Mouse (Mus musculus) hindbrain, embryonic 16.5 days (tissue): Measurements from ENCODE around the gene Hist2h3b. TPM values are rescaled to one million over a fixed set of nuclear protein-coding genes. Genes with fewer than 3 reads are reported as not detected.
A peak's percentile ranks its signal among the peaks of the same experiment; 100 is the strongest.
"Not testable (repeated sequence)": the region's sequence is repeated elsewhere in the genome, so short reads cannot be mapped to it uniquely, and the experiment has no call there.

Source experiments
- ATAC-seq: fragments of 200-750 bp; cut with Nextera tagmentation; 2 replicates; pipeline ENCODE4 v1.8.0; 2017; ENCODE audit warnings: moderate TSS enrichment, moderate library complexity
- H3K27ac ChIP-seq: fragments of 300-500 bp; sonication (generic); 2 replicates; pipeline ENCODE4 v1.5.1; 2014; ENCODE audit warnings: low read depth, mild to moderate bottlenecking, control low read depth, low read length, moderate library complexity
- H3K27me3 ChIP-seq: fragments of 300-500 bp; sonication (generic); replicated peaks from 2 replicates; pipeline ENCODE4 v1.6.1; 2014; ENCODE audit warnings: low read length; ENCODE audit not compliant: control insufficient read depth, insufficient read depth
- H3K36me3 ChIP-seq: fragments of 300-500 bp; sonication (generic); 2 replicates; pipeline ENCODE4 v1.6.1; 2014; ENCODE audit warnings: mild to moderate bottlenecking, low read length, moderate library complexity, mixed read lengths; ENCODE audit not compliant: control insufficient read depth, insufficient read depth
- H3K4me1 ChIP-seq: fragments of 300-500 bp; sonication (generic); 2 replicates; pipeline ENCODE4 v1.6.1; 2014; ENCODE audit warnings: low read depth, low read length; ENCODE audit not compliant: control insufficient read depth, insufficient read depth
- H3K4me2 ChIP-seq: fragments of 300-500 bp; sonication (generic); 2 replicates; pipeline ENCODE4 v1.6.1; 2014; ENCODE audit warnings: mild to moderate bottlenecking, low read length, control low read depth, moderate library complexity
- H3K4me3 ChIP-seq: fragments of 300-500 bp; sonication (generic); 2 replicates; pipeline ENCODE4 v1.5.1; 2014; ENCODE audit warnings: mild to moderate bottlenecking, low read length, control low read depth, moderate library complexity
- H3K9ac ChIP-seq: fragments of 300-500 bp; sonication (generic); 2 replicates; pipeline ENCODE4 v1.6.1; 2014; ENCODE audit warnings: low read depth, mild to moderate bottlenecking, control low read depth, low read length, moderate library complexity
- H3K9me3 ChIP-seq: fragments of 300-500 bp; sonication (generic); 2 replicates; pipeline ENCODE4 v1.6.1; 2014; ENCODE audit warnings: mild to moderate bottlenecking, low read length, moderate library complexity; ENCODE audit not compliant: control insufficient read depth
- WGBS: fragments of 180-500 bp; shearing (Covaris S2); extraction: QIAGEN DNeasy Blood & Tissue Kit; methylation state at CpG from one replicate; pipeline ENCODE4 v1.1.7; 2014; 5-methylcytosine and 5-hydroxymethylcytosine counted together
- polyA plus RNA-seq: library from polyadenylated mRNA; unstranded; fragments of >200 nt; fragmentation: Nextera tagmentation; extraction: Ambion mirVana; gene quantifications from 2 replicates; pipeline ENCODE4 v1.2.1, GENCODE M21; 2015

The Hist2h3b gene
- polyA plus RNA-seq, 1 experiment from 2014 or later: 8.4 TPM

GRCm38 (mm10) chr3:96289201-96289600 lies 20.7 kb downstream of the Hist2h3b start:
- H3K36me3 ChIP-seq: no peaks in the 10 kb centered on the region
- no peak overlapping the region for H3K9ac ChIP-seq
- no peak overlapping the region for H3K4me2 ChIP-seq
- no peaks in the 10 kb centered on the region for H3K4me1 ChIP-seq
- 0 out of 2 replicates have a peak, but pooled peaks cover 4% of the 10 kb centered on the region for H3K27me3 ChIP-seq
- no peaks in the 10 kb centered on the region for H3K9me3 ChIP-seq
- H3K27ac ChIP-seq: no peak overlapping the region
- ATAC-seq: no peak
- H3K4me3 ChIP-seq: no peak overlapping the region
- WGBS: 77% methylated on average over 3 of the region's 3 CpGs

GRCm38 (mm10) chr3:96290727-96291126 lies 22.3 kb downstream of the Hist2h3b start:
- WGBS: 93% methylated on average over 3 of the region's 3 CpGs
- not testable (repeated sequence) for H3K4me3 ChIP-seq, ATAC-seq

GRCm38 (mm10) chr3:96292641-96293040 lies 24.2 kb downstream of the Hist2h3b start:
- 0 out of 2 replicates have a peak, but pooled peaks cover 3% of the 10 kb centered on the region for H3K9me3 ChIP-seq
- no peaks in the 10 kb centered on the region for H3K27me3 ChIP-seq
- WGBS: 69% methylated on average over 6 of the region's 6 CpGs
- ATAC-seq: no peak
- H3K4me3 ChIP-seq: no peak overlapping the region
- no peaks in the 10 kb centered on the region for H3K4me1 ChIP-seq
- H3K4me2 ChIP-seq: no peak overlapping the region
- no peak overlapping the region for H3K27ac ChIP-seq
- H3K9ac ChIP-seq: no peak overlapping the region
- no peaks in the 10 kb centered on the region for H3K36me3 ChIP-seq

More at GRCm38 (mm10) chr3:96290727-96291126, 22.3 kb downstream of the Hist2h3b start:
- not testable (repeated sequence) for H3K4me2 ChIP-seq, H3K9me3 ChIP-seq, H3K4me1 ChIP-seq, H3K27me3 ChIP-seq, H3K9ac ChIP-seq, H3K36me3 ChIP-seq, H3K27ac ChIP-seq

- Histone ChIP-seq H3K27ac (no peak overlapping the region), H3K4me2 (no peak overlapping the region), H3K36me3 (no peaks in the 10 kb centered on the region), H3K9me3 (0 out of 2 replicates have a peak, but pooled peaks cover 3% of the 10 kb centered on the region), H3K9ac (no peak overlapping the region), H3K4me3 (no peak overlapping the region), H3K4me1 (no peaks in the 10 kb centered on the region), H3K27me3 (no peaks in the 10 kb centered on the region)
- 62% methylated on average over 5 of the region's 5 CpGs for WGBS
- no peak for ATAC-seq
Measured at GRCm38 (mm10) chr3:96293368-96293767, 24.9 kb downstream of the Hist2h3b start.

- Histone ChIP-seq H3K9ac (no peak within 1 kb of the TSS), H3K4me3 (no peak within 1 kb of the TSS), H3K36me3 (no peaks in the 10 kb centered on the region), H3K27me3 (no peaks in the 10 kb centered on the region), H3K4me1 (no peaks in the 10 kb centered on the region), H3K27ac (no peak within 1 kb of the TSS), H3K4me2 (no peak within 1 kb of the TSS), H3K9me3 (0 out of 2 replicates have a peak, but pooled peaks cover 3% of the 10 kb centered on the region)
- no peak for ATAC-seq
- WGBS: 84% methylated on average over 4 of the region's 4 CpGs
Measured at GRCm38 (mm10) chr3:96293787-96294186, 25.3 kb downstream of the Hist2h3b start, which contains the start of gene Fcgr1. Fcgr1 (minus strand) TSS chr3:96293969.

- no peak for ATAC-seq
- H3K27ac ChIP-seq: no peak overlapping the region
- WGBS: 90% methylated on average over 4 of the region's 4 CpGs
Measured at GRCm38 (mm10) chr3:96298360-96298759, 29.9 kb downstream of the Hist2h3b start.

GRCm38 (mm10) chr3:96299562-96299961 lies 31.1 kb downstream of the Hist2h3b start:
- Histone ChIP-seq H3K36me3 (no peaks in the 10 kb centered on the region), H3K27ac (no peak overlapping the region), H3K4me1 (no peaks in the 10 kb centered on the region), H3K9me3 (0 out of 2 replicates have a peak, but pooled peaks cover 3% of the 10 kb centered on the region), H3K27me3 (no peaks in the 10 kb centered on the region), H3K4me3 (no peak overlapping the region), H3K9ac (no peak overlapping the region), H3K4me2 (no peak overlapping the region)
- whole genome bisulfite sequencing: 98% methylated on average over 2 of the region's 2 CpGs
- ATAC-seq: no peak

More at GRCm38 (mm10) chr3:96298360-96298759, 29.9 kb downstream of the Hist2h3b start:
- Histone ChIP-seq H3K4me3 (no peak overlapping the region), H3K36me3 (no peaks in the 10 kb centered on the region), H3K9ac (no peak overlapping the region), H3K27me3 (no peaks in the 10 kb centered on the region), H3K9me3 (0 out of 2 replicates have a peak, but pooled peaks cover 3% of the 10 kb centered on the region), H3K4me1 (no peaks in the 10 kb centered on the region), H3K4me2 (no peak overlapping the region)

GRCm38 (mm10) chr3:96300706-96301529 lies 32.5 kb downstream of the Hist2h3b start:
- Histone ChIP-seq H3K36me3 (no peaks in the 10 kb centered on the region), H3K4me3 (peak overlapping the region; percentile 14; the same call in 1 of the 2 replicates), H3K9me3 (no peaks in the 10 kb centered on the region), H3K27ac (no peak overlapping the region), H3K9ac (no peak overlapping the region), H3K4me2 (peak overlapping the region; percentile 21), H3K4me1 (no peaks in the 10 kb centered on the region), H3K27me3 (no peaks in the 10 kb centered on the region)
- no peak for ATAC-seq
- WGBS: 75% methylated on average over 26 of the region's 26 CpGs

GRCm38 (mm10) chr3:96302076-96302475 lies 33.6 kb downstream of the Hist2h3b start:
- WGBS: 84% methylated on average over 5 of the region's 5 CpGs
- H3K27ac ChIP-seq: no peak overlapping the region
- H3K4me3 ChIP-seq: no peak overlapping the region
- no peaks in the 10 kb centered on the region for H3K36me3 ChIP-seq
- H3K9me3 ChIP-seq: no peaks in the 10 kb centered on the region
- no peak overlapping the region for H3K9ac ChIP-seq
- no peak for ATAC-seq
- H3K4me2 ChIP-seq: no peak overlapping the region
- no peaks in the 10 kb centered on the region for H3K4me1 ChIP-seq
- no peaks in the 10 kb centered on the region for H3K27me3 ChIP-seq
